Mouse (Mus musculus) olfactory bulb, adult 2 months (tissue): ENCODE results near the gene Srpk3. TPM values are rescaled to one million over a fixed set of nuclear protein-coding genes. Genes with fewer than 3 reads are reported as not detected.

ENCODE experiments used
- H3K27ac ChIP-seq: fragments of 200-500 bp; 2 replicates; pipeline ENCODE4 v1.5.1; 2012; ENCODE audit warnings: low read depth, low read length; ENCODE audit not compliant: insufficient read depth
- H3K4me1 ChIP-seq: fragments of 200-500 bp; 2 replicates; pipeline ENCODE4 v1.6.1; 2012; ENCODE audit warnings: low read length; ENCODE audit not compliant: control insufficient read depth, insufficient read depth
- H3K4me3 ChIP-seq: fragments of 200-500 bp; 2 replicates; pipeline ENCODE4 v1.5.1; 2012; ENCODE audit warnings: mild to moderate bottlenecking, low read depth, low read length, moderate library complexity; ENCODE audit not compliant: insufficient read depth
- CTCF ChIP-seq: fragments of 200-500 bp; IDR thresholded peaks from 2 replicates; pipeline ENCODE4 v1.5.1; 2012; ENCODE audit warnings: low read depth, mild to moderate bottlenecking, low read length, moderate library complexity; ENCODE audit not compliant: insufficient read depth
- POLR2A ChIP-seq: fragments of 200-500 bp; IDR thresholded peaks from 2 replicates; pipeline ENCODE4 v1.6.1; 2012; ENCODE audit warnings: mild to moderate bottlenecking, low read depth, low read length, moderate library complexity; ENCODE audit not compliant: insufficient read depth
- WGBS: fragments of 180-500 bp; shearing (Covaris S2); methylation state at CpG from one replicate; pipeline ENCODE4 v1.1.7; 2018; 5-methylcytosine and 5-hydroxymethylcytosine counted together
- polyA plus RNA-seq: library from polyadenylated mRNA; stranded (reverse); fragments of >200 nt; gene quantifications from 2 replicates; pipeline ENCODE4 v1.2.4, GENCODE M21; 2012; ENCODE audit warnings: low replicate concordance; ENCODE audit not compliant: missing spikeins, insufficient read depth, insufficient read length

The Srpk3 gene
- polyA plus RNA-seq, 1 experiment, result not detected

- WGBS, result 14% methylated on average over 84 of the region's 84 CpGs
- Histone ChIP-seq H3K4me3 (peak within 1 kb of the TSS; percentile 96), H3K27ac (peak within 1 kb of the TSS; percentile 86), H3K4me1 (peaks cover 4% of the 10 kb centered on the region; the same call in 1 of the 2 replicates)
- TF ChIP-seq CTCF (no peak), POLR2A (peak; percentile 75)
Measured at GRCm38 (mm10) chrX:73824185-73825151, 50.3 kb downstream of the Srpk3 start, which contains the start of gene Pdzd4. Gene Pdzd4 (minus strand): TSS chrX:73824969.

Other genes with a start within 250 kb of the Srpk3 start
- not detected in 2 replicates for gene Dusp9, start 135.0 kb upstream of the Srpk3 start, polyA plus RNA-seq
- gene Pnck, start 114.3 kb upstream of the Srpk3 start, polyA plus RNA-seq, result not detected in 2 replicates
- 112 TPM in 1 of 2 replicates, not detected in the other for gene Slc6a8, start 101.3 kb upstream of the Srpk3 start, polyA plus RNA-seq
- 255 TPM in 1 of 2 replicates, not detected in the other for gene Bcap31, start 58.2 kb upstream of the Srpk3 start, polyA plus RNA-seq
- not detected in 2 replicates for gene Abcd1, start 57.8 kb upstream of the Srpk3 start, polyA plus RNA-seq
- not detected in 2 replicates for gene Plxnb3, start 17.3 kb upstream of the Srpk3 start, polyA plus RNA-seq
- gene Idh3g, start 12.5 kb downstream of the Srpk3 start, polyA plus RNA-seq, result not detected in 2 replicates
- gene Ssr4, start 12.6 kb downstream of the Srpk3 start, polyA plus RNA-seq, result not detected in 2 replicates
- 83.9 TPM in 1 of 2 replicates, not detected in the other for gene Pdzd4, start 50.6 kb downstream of the Srpk3 start, polyA plus RNA-seq
- gene Avpr2, start 117.7 kb downstream of the Srpk3 start, polyA plus RNA-seq, result not detected in 2 replicates
- not detected in 2 replicates for gene L1cam, start 121.7 kb downstream of the Srpk3 start, polyA plus RNA-seq
- not detected in 2 replicates for gene Arhgap4, start 147.5 kb downstream of the Srpk3 start, polyA plus RNA-seq
- gene Naa10, start 147.5 kb downstream of the Srpk3 start, polyA plus RNA-seq, result not detected in 2 replicates
- gene Renbp, start 156.4 kb downstream of the Srpk3 start, polyA plus RNA-seq, result not detected in 2 replicates
- gene Hcfc1, start 192.0 kb downstream of the Srpk3 start, polyA plus RNA-seq, result 99.2 and 394 TPM in 2 replicates
- not detected in 2 replicates for gene Irak1, start 249.5 kb downstream of the Srpk3 start, polyA plus RNA-seq